Mouse (Mus musculus): Measurements from ENCODE around the gene Fam222b. TPM values are rescaled to one million over a fixed set of nuclear protein-coding genes. Genes with fewer than 3 reads are reported as not detected.

Fam222b gene
- polyA plus RNA-seq, 1 experiment from 2014 or later, result 21.8 TPM

DNA sequence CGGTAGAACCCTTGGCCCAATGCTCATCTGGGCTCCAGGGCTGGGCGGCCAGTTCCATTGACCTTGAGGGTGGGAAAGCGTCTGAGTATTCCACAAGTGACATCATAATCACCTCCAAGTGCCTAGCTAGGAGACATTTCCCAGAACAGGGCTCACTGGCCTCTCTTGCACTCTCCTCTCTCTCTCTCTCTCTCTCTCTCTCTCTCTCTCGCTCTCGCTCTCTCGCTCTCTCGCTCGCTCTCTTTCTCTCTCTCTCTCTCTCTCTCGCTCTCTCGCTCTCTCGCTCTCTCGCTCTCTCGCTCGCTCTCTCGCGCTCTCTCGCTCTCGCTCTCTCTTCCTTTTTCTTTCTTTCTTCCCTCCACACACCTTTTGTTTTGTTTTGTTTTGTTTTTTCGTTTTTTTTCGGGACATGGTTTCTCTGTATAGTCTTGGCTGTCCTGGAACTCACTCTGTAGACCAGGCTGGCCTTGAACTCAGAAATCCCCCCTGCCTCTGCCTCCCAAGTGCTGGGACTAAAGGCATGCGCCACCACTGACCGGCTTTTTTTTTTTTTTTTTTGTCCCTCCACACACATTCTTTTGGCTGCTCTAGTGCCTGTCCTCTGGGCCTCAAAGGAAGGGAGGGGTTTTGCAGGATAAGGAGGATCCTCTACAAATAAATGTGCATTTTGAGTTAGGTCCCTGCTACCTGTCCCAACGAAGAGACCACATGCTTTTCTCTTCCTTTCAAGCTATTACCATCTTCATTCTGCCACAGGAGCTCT lies 100.8 kb downstream of the Fam222b start:
- H3K36me3 ChIP-seq (ENCODE audit: control insufficient read depth, insufficient read depth, low read length), result peaks cover 9% of the 10 kb centered on the region; the same call in 1 of the 2 replicates
- peak overlapping the region; percentile 58 for H3K4me2 ChIP-seq (ENCODE audit: low read length)
- H3K27me3 ChIP-seq (replicated peaks; ENCODE audit: control insufficient read depth, insufficient read depth, low read length), result no peaks in the 10 kb centered on the region
- no peaks in the 10 kb centered on the region for H3K9me3 ChIP-seq (ENCODE audit: control insufficient read depth, low read length)
- peak overlapping the region; percentile 38 for H3K4me3 ChIP-seq (ENCODE audit: low read length)
- no peak overlapping the region for H3K27ac ChIP-seq (ENCODE audit: low read depth, low read length)
- no peak for ATAC-seq
- peak overlapping the region; percentile 50; the same call in 1 of the 2 replicates for H3K9ac ChIP-seq (ENCODE audit: low read depth, low read length)
- 59% methylated on average over 23 of the region's 23 CpGs for WGBS
- peaks cover 4% of the 10 kb centered on the region for H3K4me1 ChIP-seq (ENCODE audit: control insufficient read depth, insufficient read depth, low read depth, low read length)

DNA sequence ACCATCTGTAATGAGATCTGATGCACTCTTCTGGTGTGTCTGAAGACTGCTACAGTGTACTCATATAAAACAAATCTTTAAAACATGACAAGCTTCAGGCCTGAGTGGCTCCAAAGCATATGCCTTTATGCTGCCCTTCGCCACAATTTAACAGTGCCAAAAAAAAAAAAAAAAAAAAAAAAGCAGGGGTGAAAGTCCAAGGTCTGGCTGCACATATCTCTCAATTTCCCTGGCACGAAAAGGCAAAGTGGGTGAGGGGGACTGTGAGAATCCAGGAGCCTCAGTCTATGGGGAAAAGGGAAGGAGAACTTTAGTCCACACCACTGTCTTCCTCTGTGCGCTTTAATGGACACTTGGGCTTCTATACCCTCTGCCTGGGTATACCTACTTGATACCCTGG lies 107.9 kb downstream of the Fam222b start:
- ATAC-seq, result no peak
- H3K36me3 ChIP-seq (ENCODE audit: control insufficient read depth, insufficient read depth, low read length), result peaks cover 9% of the 10 kb centered on the region
- H3K4me3 ChIP-seq (ENCODE audit: low read length), result no peak overlapping the region
- H3K27ac ChIP-seq (ENCODE audit: low read depth, low read length), result no peak overlapping the region
- H3K4me1 ChIP-seq (ENCODE audit: control insufficient read depth, insufficient read depth, low read depth, low read length), result no peaks in the 10 kb centered on the region
- H3K9me3 ChIP-seq (ENCODE audit: control insufficient read depth, low read length), result no peaks in the 10 kb centered on the region
- no peak overlapping the region for H3K9ac ChIP-seq (ENCODE audit: low read depth, low read length)
- no peaks in the 10 kb centered on the region for H3K27me3 ChIP-seq (replicated peaks; ENCODE audit: control insufficient read depth, insufficient read depth, low read length)
- no peak overlapping the region for H3K4me2 ChIP-seq (ENCODE audit: low read length)
- WGBS, result 92% methylated on average over 3 of the region's 3 CpGs

DNA sequence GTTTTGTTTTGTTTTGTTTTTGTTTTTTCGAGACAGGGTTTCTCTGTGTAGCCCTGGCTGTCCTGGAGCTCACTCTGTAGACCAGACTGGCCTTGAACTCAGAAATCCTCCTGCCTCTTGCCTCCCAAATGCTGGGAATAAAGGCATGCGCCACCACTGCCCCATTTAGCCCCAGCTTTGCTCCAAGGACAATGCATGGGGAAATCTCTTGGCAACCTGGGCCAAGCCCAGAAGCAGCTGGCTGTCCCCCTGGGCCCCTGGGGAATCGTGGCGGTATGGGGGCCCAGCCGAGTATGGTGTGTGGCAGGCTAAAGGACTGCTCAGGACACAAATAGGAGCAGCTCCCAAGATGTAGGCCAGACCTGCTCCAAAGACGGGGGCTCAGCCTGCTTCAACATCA lies 109.8 kb downstream of the Fam222b start:
- Histone ChIP-seq H3K4me3 (ENCODE audit: low read length) (no peak overlapping the region), H3K4me1 (ENCODE audit: control insufficient read depth, insufficient read depth, low read depth, low read length) (no peaks in the 10 kb centered on the region), H3K4me2 (ENCODE audit: low read length) (no peak overlapping the region), H3K27ac (ENCODE audit: low read depth, low read length) (no peak overlapping the region), H3K9ac (ENCODE audit: low read depth, low read length) (no peak overlapping the region), H3K36me3 (ENCODE audit: control insufficient read depth, insufficient read depth, low read length) (peaks cover 28% of the 10 kb centered on the region), H3K27me3 (replicated peaks; ENCODE audit: control insufficient read depth, insufficient read depth, low read length) (no peaks in the 10 kb centered on the region), H3K9me3 (ENCODE audit: control insufficient read depth, low read length) (no peaks in the 10 kb centered on the region)
- no peak for ATAC-seq
- WGBS, result 52% methylated on average over 6 of the region's 6 CpGs

DNA sequence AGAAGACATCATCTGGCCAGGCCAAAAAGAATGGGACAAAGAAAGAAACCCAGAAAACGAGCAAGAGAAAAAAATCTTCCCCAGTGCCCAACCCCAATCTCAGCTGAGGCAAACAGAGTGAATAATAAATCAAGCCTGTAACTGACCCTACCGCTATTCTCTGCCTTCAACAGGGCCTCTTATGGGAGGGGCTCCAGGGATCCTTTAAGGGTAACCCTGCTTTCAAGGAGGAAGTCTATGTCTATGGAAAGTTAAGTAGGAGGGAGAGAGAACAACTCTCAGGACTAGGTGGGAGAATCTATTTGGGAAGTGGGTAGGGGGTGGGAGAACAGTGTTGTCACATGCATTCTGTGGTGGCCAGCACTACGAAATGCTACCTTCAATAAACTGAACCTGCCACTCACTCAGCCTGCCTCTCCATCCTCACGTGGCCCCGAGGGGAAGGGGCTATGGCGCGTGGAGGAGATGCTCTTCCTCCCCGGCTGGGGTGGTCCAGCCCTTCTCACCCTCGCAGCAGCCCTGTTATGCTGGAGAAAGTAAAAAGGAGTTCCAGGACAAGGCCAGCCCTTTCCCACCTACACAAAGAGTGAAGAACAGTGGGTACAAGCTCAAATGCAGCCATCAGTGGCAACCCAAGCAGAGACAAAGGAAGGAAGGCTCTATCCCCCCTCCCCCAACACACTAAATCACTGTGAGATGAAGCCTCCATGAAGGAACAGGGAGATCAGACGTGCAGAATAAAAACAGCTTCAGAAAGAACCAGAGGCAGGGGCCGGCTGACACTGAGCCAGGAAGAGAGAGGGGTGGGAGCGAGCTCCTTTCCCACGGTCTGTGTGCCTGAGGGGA lies 111.1 kb downstream of the Fam222b start:
- Histone ChIP-seq H3K36me3 (ENCODE audit: control insufficient read depth, insufficient read depth, low read length) (peaks cover 39% of the 10 kb centered on the region), H3K27ac (ENCODE audit: low read depth, low read length) (no peak overlapping the region), H3K4me1 (ENCODE audit: control insufficient read depth, insufficient read depth, low read depth, low read length) (no peaks in the 10 kb centered on the region), H3K4me2 (ENCODE audit: low read length) (no peak overlapping the region), H3K9ac (ENCODE audit: low read depth, low read length) (no peak overlapping the region), H3K4me3 (ENCODE audit: low read length) (no peak overlapping the region), H3K9me3 (ENCODE audit: control insufficient read depth, low read length) (no peaks in the 10 kb centered on the region), H3K27me3 (replicated peaks; ENCODE audit: control insufficient read depth, insufficient read depth, low read length) (no peaks in the 10 kb centered on the region)
- ATAC-seq, result peak; percentile 64; the same call in 1 of the 2 replicates
- 58% methylated on average over 13 of the region's 13 CpGs for WGBS

MicroRNAs encoded within 50 kb of the gene (microRNA counts, 519-probe panel; counts per million panel counts)
- microRNA mmu-miR-144, result 2,971 counts per million, percentile 80 among the panel's probes with 10 or more counts
- 2,705 counts per million, percentile 72 among the panel's probes with 10 or more counts for microRNA mmu-miR-451

Small RNA genes lying within 50 kb of the gene (microRNA-seq; reads per million reads assigned to microRNA genes)
- gene Mir144 (89.4 reads per million, percentile 48 among the genes with 10 or more reads in this experiment), gene Mir451a (not detected), gene Mir451b (not detected), gene Mir7653 (not detected)

Other genes with a start within 250 kb of the Fam222b start
- 5.9 and 7.7 TPM in 2 replicates for gene Pipox, start 200.6 kb upstream of the Fam222b start, polyA plus RNA-seq (2015; fragmentation: Nextera tagmentation; extraction: Ambion mirVana)
- gene Sez6, start 163.9 kb upstream of the Fam222b start, polyA plus RNA-seq (2015; fragmentation: Nextera tagmentation; extraction: Ambion mirVana), result 132 and 156 TPM in 2 replicates
- gene Phf12, start 111.9 kb upstream of the Fam222b start, polyA plus RNA-seq (2015; fragmentation: Nextera tagmentation; extraction: Ambion mirVana), result 11.8 and 12.5 TPM in 2 replicates
- gene Dhrs13, start 62.4 kb upstream of the Fam222b start, polyA plus RNA-seq (2015; fragmentation: Nextera tagmentation; extraction: Ambion mirVana), result 49.2 and 54.5 TPM in 2 replicates
- 124 and 126 TPM in 2 replicates for gene Flot2, start 56.7 kb upstream of the Fam222b start, polyA plus RNA-seq (2015; fragmentation: Nextera tagmentation; extraction: Ambion mirVana)
- 34.6 and 35.2 TPM in 2 replicates for gene Eral1, start 14.3 kb upstream of the Fam222b start, polyA plus RNA-seq (2015; fragmentation: Nextera tagmentation; extraction: Ambion mirVana)
- gene Traf4, start 70.9 kb downstream of the Fam222b start, polyA plus RNA-seq (2015; fragmentation: Nextera tagmentation; extraction: Ambion mirVana), result 80.1 and 97.4 TPM in 2 replicates
- 7.1 and 7.7 TPM in 2 replicates for gene Nek8, start 82.0 kb downstream of the Fam222b start, polyA plus RNA-seq (2015; fragmentation: Nextera tagmentation; extraction: Ambion mirVana)
- gene Tlcd1, start 82.1 kb downstream of the Fam222b start, polyA plus RNA-seq (2015; fragmentation: Nextera tagmentation; extraction: Ambion mirVana), result 19.7 and 20.1 TPM in 2 replicates
- gene Rpl23a, start 88.9 kb downstream of the Fam222b start, polyA plus RNA-seq (2015; fragmentation: Nextera tagmentation; extraction: Ambion mirVana), result 662 and 677 TPM in 2 replicates
- 57.3 and 60.3 TPM in 2 replicates for gene Rab34, start 93.8 kb downstream of the Fam222b start, polyA plus RNA-seq (2015; fragmentation: Nextera tagmentation; extraction: Ambion mirVana)
- gene Proca1, start 98.7 kb downstream of the Fam222b start, polyA plus RNA-seq (2015; fragmentation: Nextera tagmentation; extraction: Ambion mirVana), result 2.3 and 4.0 TPM in 2 replicates
- 99.8 and 110 TPM in 2 replicates for gene Sdf2, start 151.1 kb downstream of the Fam222b start, polyA plus RNA-seq (2015; fragmentation: Nextera tagmentation; extraction: Ambion mirVana)
- gene Supt6, start 151.3 kb downstream of the Fam222b start, polyA plus RNA-seq (2015; fragmentation: Nextera tagmentation; extraction: Ambion mirVana), result 21.5 and 27.3 TPM in 2 replicates
- 55.1 and 57.4 TPM in 2 replicates for gene 2610507B11Rik, start 167.1 kb downstream of the Fam222b start, polyA plus RNA-seq (2015; fragmentation: Nextera tagmentation; extraction: Ambion mirVana)
- gene BC030499, start 196.2 kb downstream of the Fam222b start, polyA plus RNA-seq (2015; fragmentation: Nextera tagmentation; extraction: Ambion mirVana), result 0.16 and 0.40 TPM in 2 replicates
- gene Spag5, start 206.9 kb downstream of the Fam222b start, polyA plus RNA-seq (2015; fragmentation: Nextera tagmentation; extraction: Ambion mirVana), result 10.5 and 11.2 TPM in 2 replicates
- 390 and 562 TPM in 2 replicates for gene Aldoc, start 228.3 kb downstream of the Fam222b start, polyA plus RNA-seq (2015; fragmentation: Nextera tagmentation; extraction: Ambion mirVana)
- 101 and 107 TPM in 2 replicates for gene Pigs, start 233.8 kb downstream of the Fam222b start, polyA plus RNA-seq (2015; fragmentation: Nextera tagmentation; extraction: Ambion mirVana)
- 86.5 and 91.1 TPM in 2 replicates for gene Unc119, start 248.8 kb downstream of the Fam222b start, polyA plus RNA-seq (2015; fragmentation: Nextera tagmentation; extraction: Ambion mirVana)